Mouse (Mus musculus) cerebellum, adult 2 months (tissue): ENCODE results near the gene Adam11. TPM values are rescaled to one million over a fixed set of nuclear protein-coding genes. Genes with fewer than 3 reads are reported as not detected.
A peak's percentile ranks its signal among the peaks of the same experiment; 100 is the strongest.

ENCODE experiments used
- DNase-seq, 2 experiments: peaks; one replicate each; pipeline ENCODE4 v3.0.0; 2021
- H3K27ac ChIP-seq: fragments of 200-500 bp; 2 replicates; pipeline ENCODE4 v1.5.1; 2012; ENCODE audit warnings: low read length, control low read depth, inconsistent platforms; ENCODE audit not compliant: insufficient read depth
- H3K27me3 ChIP-seq: fragments of 200-500 bp; 2 replicates; pipeline ENCODE4 v1.6.1; 2012; ENCODE audit warnings: inconsistent platforms, mild to moderate bottlenecking, low read length, moderate library complexity; ENCODE audit not compliant: control insufficient read depth, insufficient read depth
- H3K4me1 ChIP-seq: fragments of 200-500 bp; 2 replicates; pipeline ENCODE4 v1.6.1; 2011; ENCODE audit warnings: low read length; ENCODE audit not compliant: control insufficient read depth, insufficient read depth
- H3K4me3 ChIP-seq: fragments of 200-500 bp; replicated peaks from 2 replicates; pipeline ENCODE3; 2011; ENCODE audit warnings: mild to moderate bottlenecking, low read depth, low read length, control low read depth; ENCODE audit not compliant: insufficient read depth
- CTCF ChIP-seq: fragments of 200-500 bp; IDR thresholded peaks from 2 replicates; pipeline ENCODE4 v1.5.1; 2011; ENCODE audit warnings: low read depth, mild to moderate bottlenecking, control low read depth, low read length, moderate library complexity, borderline replicate concordance; ENCODE audit not compliant: insufficient read depth
- POLR2A ChIP-seq: fragments of 200-500 bp; IDR thresholded peaks from 2 replicates; pipeline ENCODE4 v1.6.1; 2011; ENCODE audit warnings: low read length, control low read depth, borderline replicate concordance; ENCODE audit not compliant: insufficient read depth
- WGBS: fragments of 180-500 bp; shearing (Covaris S2); methylation state at CpG from one replicate; pipeline ENCODE4 v1.1.7; 2018; 5-methylcytosine and 5-hydroxymethylcytosine counted together
- polyA plus RNA-seq: library from polyadenylated mRNA; depleted of rRNA; stranded (reverse); fragments of >200 nt; gene quantifications from 2 replicates; pipeline ENCODE4 v1.2.3, GENCODE M21; 2012

Gene Adam11
- polyA plus RNA-seq, 1 experiment, result 207 TPM

GRCm38 (mm10) chr11:102778165-102778564, 16.9 kb downstream of the Adam11 start:
- peak in 1 of 2 experiments; percentile 25 for DNase-seq
- WGBS, result 29% methylated on average over 14 of the region's 14 CpGs
- H3K27ac ChIP-seq, result no peak overlapping the region
- H3K27me3 ChIP-seq, result no peaks in the 10 kb centered on the region
- H3K4me3 ChIP-seq, result no peak overlapping the region
- TF ChIP-seq CTCF, result no peak
- H3K4me1 ChIP-seq, result peaks cover 62% of the 10 kb centered on the region

GRCm38 (mm10) chr11:102778597-102778996, 17.4 kb downstream of the Adam11 start:
- TF ChIP-seq POLR2A, result no peak
- H3K27me3 ChIP-seq, result no peaks in the 10 kb centered on the region
- 0 out of 2 replicates have a peak overlapping the region, but pooled peaks have one; percentile 5 for H3K27ac ChIP-seq
- peaks cover 62% of the 10 kb centered on the region for H3K4me1 ChIP-seq
- no peak for DNase-seq
- 33% methylated on average over 5 of the region's 5 CpGs for WGBS
- H3K4me3 ChIP-seq, result no peak overlapping the region

GRCm38 (mm10) chr11:102779081-102779638, 17.9 kb downstream of the Adam11 start:
- Histone ChIP-seq H3K4me1 (peaks cover 57% of the 10 kb centered on the region), H3K27ac (0 out of 2 replicates have a peak overlapping the region, but pooled peaks have one; percentile 5), H3K4me3 (no peak overlapping the region), H3K27me3 (no peaks in the 10 kb centered on the region)
- DNase-seq, result peak; percentile 55 to 60
- TF ChIP-seq POLR2A, result no peak
- no peak for TF ChIP-seq CTCF
- 36% methylated on average over 8 of the region's 8 CpGs for WGBS

GRCm38 (mm10) chr11:102779824-102780223, 18.6 kb downstream of the Adam11 start:
- 55% methylated on average over 7 of the region's 7 CpGs for WGBS
- peak in 1 of 2 experiments; percentile 39 for DNase-seq
- H3K27me3 ChIP-seq, result no peaks in the 10 kb centered on the region
- H3K4me1 ChIP-seq, result peaks cover 53% of the 10 kb centered on the region
- no peak overlapping the region for H3K4me3 ChIP-seq
- TF ChIP-seq POLR2A, result no peak
- no peak for TF ChIP-seq CTCF
- H3K27ac ChIP-seq, result no peak overlapping the region

- Histone ChIP-seq H3K4me1 (peaks cover 47% of the 10 kb centered on the region), H3K27me3 (no peaks in the 10 kb centered on the region), H3K27ac (no peak overlapping the region), H3K4me3 (no peak overlapping the region)
- WGBS, result 38% methylated on average over 11 of the region's 11 CpGs
- peak; percentile 38 to 44 for DNase-seq
- no peak for TF ChIP-seq CTCF
These were observed 19.2 kb downstream of the Adam11 start for GRCm38 (mm10) chr11:102780271-102780985.

GRCm38 (mm10) chr11:102780986-102781351, 19.7 kb downstream of the Adam11 start:
- no peak overlapping the region for H3K4me3 ChIP-seq
- TF ChIP-seq POLR2A (no peak), CTCF (no peak)
- WGBS, result 22% methylated on average over 10 of the region's 10 CpGs
- H3K27me3 ChIP-seq, result no peaks in the 10 kb centered on the region
- H3K27ac ChIP-seq, result no peak overlapping the region
- peaks cover 41% of the 10 kb centered on the region for H3K4me1 ChIP-seq
- DNase-seq, result peak in 1 of 2 experiments; percentile 45

- Histone ChIP-seq H3K4me1 (peaks cover 41% of the 10 kb centered on the region), H3K27ac (no peak overlapping the region), H3K4me3 (no peak overlapping the region), H3K27me3 (no peaks in the 10 kb centered on the region)
- TF ChIP-seq POLR2A (no peak), CTCF (no peak)
- DNase-seq, result peak in 1 of 2 experiments; percentile 19
- WGBS, result 88% methylated on average over 4 of the region's 4 CpGs
These were observed 20.3 kb downstream of the Adam11 start for GRCm38 (mm10) chr11:102781523-102781922.

- peaks cover 28% of the 10 kb centered on the region for H3K4me1 ChIP-seq
- no peak overlapping the region for H3K4me3 ChIP-seq
- TF ChIP-seq CTCF (no peak), POLR2A (no peak)
- H3K27ac ChIP-seq, result no peak overlapping the region
- no peaks in the 10 kb centered on the region for H3K27me3 ChIP-seq
- WGBS, result 16% methylated on average over 7 of the region's 7 CpGs
- DNase-seq, result no peak
These were observed 22.2 kb downstream of the Adam11 start for GRCm38 (mm10) chr11:102783443-102783842.
